Mouse (Mus musculus): Measurements from ENCODE around the gene Fam160b1.

DNA sequence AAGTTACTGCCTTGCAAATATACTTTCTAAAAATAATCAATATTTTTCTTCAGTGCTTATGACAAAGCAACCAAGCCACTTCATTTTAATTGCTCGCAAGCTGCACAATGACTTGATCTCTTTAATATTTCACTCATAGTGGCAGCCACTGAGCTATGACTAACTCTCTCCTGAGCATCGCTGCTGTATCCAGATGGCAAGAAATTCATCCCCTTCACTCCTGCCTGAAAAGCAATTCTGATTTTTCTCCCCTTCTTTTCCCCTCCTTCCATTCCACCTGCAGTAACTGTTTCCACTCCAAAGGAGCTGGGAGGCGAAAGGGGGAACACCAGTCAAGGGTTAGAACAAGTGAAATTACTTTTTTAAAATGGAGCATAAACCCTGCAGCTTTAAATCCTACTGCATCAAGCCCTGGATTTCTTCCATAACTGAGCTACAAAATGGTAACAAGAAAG is 46.6 kb upstream of the Fam160b1 start:
- TF ChIP-seq EP300 (IDR thresholded peaks at IDR 0.05) (no peak), CTCF (IDR thresholded peaks at IDR 0.05) (no peak)
